ENCODE assay signal across 10 mouse cellular contexts in genomic region chr6:128836955-128837334, GRCm38 (mm10). TPM values are rescaled to one million over a fixed set of nuclear protein-coding genes. Genes with fewer than 3 reads are reported as not detected.
DNase-seq lines count a peak whose midpoint lies in the region; ATAC-seq and TF ChIP-seq lines count a peak whose summit lies in the region.
"Had no signal": no experiment of that assay in that cellular context is flagged by ENCODE, and none has a peak within 500 bp of the region (broad histone marks: within the 10 kb centered on the region; RNA-seq: fewer than 3 reads in every experiment).

No protein-coding gene starts in this region.

- 89% methylated on average over 6 of the region's 6 CpGs for WGBS in neural tube, embryonic 12.5 days
- WGBS in limb, embryonic 11.5 days: 87% methylated on average over 6 of the region's 6 CpGs
- 66% methylated on average over 6 of the region's 6 CpGs for WGBS in thymus, adult 2 months

- DNase-seq in embryo, embryonic 11 days: peak; percentile 10
- no peak for DNase-seq in embryo, embryonic 10.5 days (ENCODE audit: low spot score)
- DNase-seq in neural tube, embryonic 10.5 days (ENCODE audit: extremely low spot score, low spot score): no peak
- no peak for DNase-seq in limb, embryonic 11.5 days (ENCODE audit: low spot score)
- DNase-seq in retina, embryonic 14.5 days (ENCODE audit: low spot score): peak; percentile 37
- DNase-seq in frontal cortex, postnatal 25 days (ENCODE audit: low spot score in 2 of 2): no peak
- DNase-seq in thymus, adult 2 months: no peak
- DNase-seq: layer of hippocampus, adult 9-11 months had no signal

- H3K9ac ChIP-seq in neural tube, embryonic 12.5 days: no peak overlapping the region
- H3K9ac ChIP-seq in limb, embryonic 11.5 days (ENCODE audit: low read length): no peak overlapping the region

- H3K4me1 ChIP-seq in neural tube, embryonic 12.5 days: peaks cover 5% of the 10 kb centered on the region; the same call in 1 of the 2 replicates
- no peaks in the 10 kb centered on the region for H3K4me1 ChIP-seq in limb, embryonic 11.5 days (ENCODE audit: control insufficient read depth, insufficient read depth, low read length)
- peaks cover 18% of the 10 kb centered on the region for H3K4me1 ChIP-seq in thymus, adult 2 months (replicated peaks; ENCODE audit: control insufficient read depth, insufficient read depth, low read length)

- peak overlapping the region; percentile 65 for H3K4me2 ChIP-seq in neural tube, embryonic 12.5 days (replicated peaks)
- peak overlapping the region; percentile 41; the same call in 1 of the 2 replicates for H3K4me2 ChIP-seq in limb, embryonic 11.5 days (ENCODE audit: low read depth, severe bottlenecking)

- no peak for ATAC-seq in neural tube, embryonic 12.5 days (ENCODE audit: low FRiP score, low read depth)
- no peak for ATAC-seq in limb, embryonic 11.5 days (ENCODE audit: insufficient number of reproducible peaks, low FRiP score, low TSS enrichment, low read depth)

- no peaks in the 10 kb centered on the region for H3K36me3 ChIP-seq in neural tube, embryonic 12.5 days
- H3K36me3 ChIP-seq in limb, embryonic 11.5 days (ENCODE audit: control insufficient read depth, insufficient read depth, low read length): no peaks in the 10 kb centered on the region
- no peaks in the 10 kb centered on the region for H3K36me3 ChIP-seq in thymus, adult 2 months (ENCODE audit: control insufficient read depth, insufficient read depth, low read length)

- no peak for TF ChIP-seq POLR2A in thymus, adult 2 months (IDR thresholded peaks at IDR 0.05; ENCODE audit: control insufficient read depth, extremely low read depth, insufficient read depth, low read length, poor library complexity)

- H3K4me3 ChIP-seq in neural tube, embryonic 12.5 days: no peak overlapping the region
- H3K4me3 ChIP-seq in limb, embryonic 11.5 days (ENCODE audit: low read depth, low read length): no peak overlapping the region; the same call in 1 of the 2 replicates
- no peak overlapping the region for H3K4me3 ChIP-seq in thymus, adult 2 months (ENCODE audit: control insufficient read depth, insufficient read depth, low read length)

- no peaks in the 10 kb centered on the region for H3K27me3 ChIP-seq in neural tube, embryonic 12.5 days (replicated peaks)
- H3K27me3 ChIP-seq in limb, embryonic 11.5 days (ENCODE audit: control insufficient read depth, insufficient read depth, low read length): no peaks in the 10 kb centered on the region
- no peaks in the 10 kb centered on the region for H3K27me3 ChIP-seq in thymus, adult 2 months (ENCODE audit: control insufficient read depth, insufficient read depth, low read length)

- no peaks in the 10 kb centered on the region for H3K9me3 ChIP-seq in neural tube, embryonic 12.5 days
- no peaks in the 10 kb centered on the region for H3K9me3 ChIP-seq in limb, embryonic 11.5 days (ENCODE audit: control insufficient read depth, low read length)

- no peak for TF ChIP-seq CTCF in thymus, adult 2 months (IDR thresholded peaks at IDR 0.05; ENCODE audit: borderline replicate concordance, control insufficient read depth, extremely low read depth, insufficient read depth, low read length, poor library complexity)

- H3K27ac ChIP-seq in neural tube, embryonic 12.5 days: no peak overlapping the region
- H3K27ac ChIP-seq in limb, embryonic 11.5 days (replicated peaks; ENCODE audit: low read depth, low read length): no peak overlapping the region
- H3K27ac ChIP-seq in thymus, adult 2 months (ENCODE audit: control insufficient read depth, insufficient read depth, low read length): no peak overlapping the region

RNA-seq across cellular contexts. Expression of gene Klrb1b, which starts 10.8 kb away (rescaled TPM):
- not detected in 2 replicates for polyA plus RNA-seq in neural tube, embryonic 12.5 days (2016; fragmentation: Nextera tagmentation; extraction: Ambion mirVana)
- polyA plus RNA-seq in limb, embryonic 11.5 days (2014; fragmentation: Nextera tagmentation; extraction: Ambion mirVana): not detected in 2 replicates
- 0.54 and 0.85 TPM in 2 replicates for polyA plus RNA-seq in thymus, adult 2 months (2012; rRNA removed)
- polyA plus RNA-seq: adrenal gland, adult 2 months had no signal

RNA-seq across cellular contexts. Expression of gene Gm44511, which starts 10.8 kb away (rescaled TPM):
- not detected in 2 replicates for polyA plus RNA-seq in neural tube, embryonic 12.5 days (2016; fragmentation: Nextera tagmentation; extraction: Ambion mirVana)
- not detected in 2 replicates for polyA plus RNA-seq in limb, embryonic 11.5 days (2014; fragmentation: Nextera tagmentation; extraction: Ambion mirVana)
- 0.59 TPM in 1 of 2 replicates, not detected in the other for polyA plus RNA-seq in thymus, adult 2 months (2012; rRNA removed)
- polyA plus RNA-seq: adrenal gland, adult 2 months had no signal

RNA-seq across cellular contexts. Expression of gene Klrb1c, which starts 47.9 kb away (rescaled TPM):
- polyA plus RNA-seq in neural tube, embryonic 12.5 days (2016; fragmentation: Nextera tagmentation; extraction: Ambion mirVana): 0.11 TPM in 1 of 2 replicates, not detected in the other
- polyA plus RNA-seq in limb, embryonic 11.5 days (2014; fragmentation: Nextera tagmentation; extraction: Ambion mirVana): not detected in 2 replicates
- 0.96 and 2.6 TPM in 2 replicates for polyA plus RNA-seq in thymus, adult 2 months (2012; rRNA removed)

RNA-seq across cellular contexts. Expression of gene Clec2i, which starts 50.4 kb away (rescaled TPM):
- not detected in 2 replicates for polyA plus RNA-seq in neural tube, embryonic 12.5 days (2016; fragmentation: Nextera tagmentation; extraction: Ambion mirVana)
- polyA plus RNA-seq in limb, embryonic 11.5 days (2014; fragmentation: Nextera tagmentation; extraction: Ambion mirVana): not detected in 2 replicates
- polyA plus RNA-seq in thymus, adult 2 months (2012; rRNA removed): 9.6 and 12.1 TPM in 2 replicates
- polyA plus RNA-seq: adrenal gland, adult 2 months had no signal

RNA-seq across cellular contexts. Expression of gene BC035044, which starts 54.0 kb away (rescaled TPM):
- polyA plus RNA-seq in neural tube, embryonic 12.5 days (2016; fragmentation: Nextera tagmentation; extraction: Ambion mirVana): 0.80 and 1.1 TPM in 2 replicates
- polyA plus RNA-seq in limb, embryonic 11.5 days (2014; fragmentation: Nextera tagmentation; extraction: Ambion mirVana): 0.58 and 0.96 TPM in 2 replicates
- polyA plus RNA-seq in thymus, adult 2 months (2012; rRNA removed): 17.8 and 18.6 TPM in 2 replicates

Comparison
In these comparisons a context has a peak if more than half of its experiments do, and no peak if none do; other contexts are left out.
1. DNase-seq: peak in embryo, embryonic 11 days (single experiment) and retina, embryonic 14.5 days (single experiment); none in embryo, embryonic 10.5 days (single experiment), neural tube, embryonic 10.5 days (single experiment), limb, embryonic 11.5 days (single experiment), frontal cortex, postnatal 25 days (0 of 2) and thymus, adult 2 months (single experiment).